Mouse (Mus musculus) forelimb bud, embryonic 11.5 days (tissue): ENCODE measurements at regions not wholly inside any gene's neighbourhood (a gene's known extent, or its start where the extent isn't known, plus 50 kb on each side); places are given as distances from the start of the nearest gene placed in this dataset.

Source experiments
- DNase-seq: peaks from one replicate; pipeline ENCODE4 v3.0.0-alpha.2; 2012; ENCODE audit warnings: low read depth, low spot score

- no peak for DNase-seq
Measured at GRCm38 (mm10) chr13:5211659-5212058, 602.7 kb upstream of the Akr1e1 start.

- no peak for DNase-seq
Measured at GRCm38 (mm10) chr13:5229476-5229875, 620.5 kb upstream of the Akr1e1 start.

- no peak for DNase-seq
Measured at GRCm38 (mm10) chr13:5234232-5234631, 625.3 kb upstream of the Akr1e1 start.

GRCm38 (mm10) chr13:5235391-5235790 lies 625.9 kb upstream of the Klf6 start:
- no peak for DNase-seq

- DNase-seq = no peak
Measured at GRCm38 (mm10) chr13:5240541-5240940, 620.7 kb upstream of the Klf6 start.

GRCm38 (mm10) chr13:5242782-5243181 lies 618.5 kb upstream of the Klf6 start:
- no peak for DNase-seq

GRCm38 (mm10) chr13:5248671-5249391 lies 612.5 kb upstream of the Klf6 start:
- DNase-seq = no peak

GRCm38 (mm10) chr13:5257891-5258660 lies 603.2 kb upstream of the Klf6 start:
- DNase-seq = no peak

GRCm38 (mm10) chr13:5259760-5260159 lies 601.5 kb upstream of the Klf6 start:
- no peak for DNase-seq

GRCm38 (mm10) chr13:5272506-5273192 lies 588.6 kb upstream of the Klf6 start:
- no peak for DNase-seq

- DNase-seq = no peak
Measured at GRCm38 (mm10) chr13:5276564-5276963, 584.7 kb upstream of the Klf6 start.

GRCm38 (mm10) chr13:5289753-5290449 lies 571.4 kb upstream of the Klf6 start:
- DNase-seq = no peak

GRCm38 (mm10) chr13:5302141-5302540 lies 559.1 kb upstream of the Klf6 start:
- no peak for DNase-seq

- DNase-seq = no peak
Measured at GRCm38 (mm10) chr13:5306688-5307087, 554.6 kb upstream of the Klf6 start.

- DNase-seq = no peak
Measured at GRCm38 (mm10) chr13:5313297-5313696, 548.0 kb upstream of the Klf6 start.

- DNase-seq = no peak
Measured at GRCm38 (mm10) chr13:5315011-5315410, 546.3 kb upstream of the Klf6 start.

GRCm38 (mm10) chr13:5317941-5318856 lies 543.1 kb upstream of the Klf6 start:
- no peak for DNase-seq

GRCm38 (mm10) chr13:5345712-5346111 lies 515.6 kb upstream of the Klf6 start:
- no peak for DNase-seq

GRCm38 (mm10) chr13:5347503-5348469 lies 513.5 kb upstream of the Klf6 start:
- peak; percentile 11 for DNase-seq
